Mouse (Mus musculus): ENCODE measurements around the gene Mr1. TPM values are rescaled to one million over a fixed set of nuclear protein-coding genes. Genes with fewer than 3 reads are reported as not detected.

Mr1 gene
- polyA plus RNA-seq, 1 experiment from 2014 or later, result 6.2 TPM

DNA sequence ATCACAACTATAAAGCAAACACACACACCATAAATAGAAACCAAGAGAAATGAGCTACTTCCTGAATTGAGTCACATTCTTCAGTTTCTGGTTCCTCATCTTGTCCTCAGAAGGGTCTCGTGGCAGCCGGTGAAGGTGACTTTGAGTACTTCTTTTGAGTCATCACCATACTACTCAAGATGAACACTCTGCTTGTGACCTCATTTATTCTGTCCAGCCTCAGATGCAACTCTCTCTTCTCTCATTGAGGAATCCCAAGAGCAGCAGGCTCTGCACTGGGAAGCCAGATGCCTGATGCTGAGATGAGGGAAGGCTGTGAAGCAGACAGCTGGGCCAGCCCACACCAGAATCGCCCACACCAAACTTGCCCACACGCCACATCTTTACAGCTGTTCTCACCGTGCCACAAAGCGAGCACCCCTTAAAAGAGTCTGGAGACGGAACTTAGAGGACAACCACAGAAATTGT lies 55.2 kb downstream of the Mr1 start:
- H3K27ac ChIP-seq, result peak overlapping the region; percentile 85
- 78% methylated on average over 7 of the region's 7 CpGs for WGBS
- H3K4me1 ChIP-seq, result peaks cover 52% of the 10 kb centered on the region
- H3K4me3 ChIP-seq, result no peak overlapping the region
- H3K4me2 ChIP-seq (replicated peaks), result no peak overlapping the region
- no peak overlapping the region for H3K9ac ChIP-seq
- no peak for ATAC-seq (ENCODE audit: insufficient number of reproducible peaks, insufficient read depth, low FRiP score, low TSS enrichment)
- H3K27me3 ChIP-seq, result no peaks in the 10 kb centered on the region
- no peaks in the 10 kb centered on the region for H3K36me3 ChIP-seq
- H3K9me3 ChIP-seq, result no peaks in the 10 kb centered on the region

DNA sequence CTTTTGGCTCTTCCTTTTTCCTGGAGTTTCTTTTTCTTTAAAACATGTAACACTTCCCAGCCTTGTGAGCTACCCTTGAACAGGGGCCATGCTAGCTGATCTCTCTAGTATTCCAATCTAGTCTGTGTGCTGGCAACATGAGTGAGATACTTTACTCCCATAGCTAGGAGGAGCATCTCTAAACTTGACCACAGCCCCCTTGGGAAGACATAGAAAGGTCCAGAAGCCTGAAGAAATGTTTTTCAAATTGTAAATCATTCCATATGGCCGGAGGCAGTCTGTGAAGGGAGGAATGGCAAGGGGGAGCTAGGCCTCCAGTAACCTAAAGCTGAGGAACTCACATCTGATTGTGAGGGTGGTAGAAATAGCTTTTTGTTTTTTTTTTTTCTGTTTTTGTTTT lies 55.9 kb downstream of the Mr1 start:
- H3K4me1 ChIP-seq, result peaks cover 58% of the 10 kb centered on the region
- ATAC-seq (ENCODE audit: insufficient number of reproducible peaks, insufficient read depth, low FRiP score, low TSS enrichment), result no peak

DNA sequence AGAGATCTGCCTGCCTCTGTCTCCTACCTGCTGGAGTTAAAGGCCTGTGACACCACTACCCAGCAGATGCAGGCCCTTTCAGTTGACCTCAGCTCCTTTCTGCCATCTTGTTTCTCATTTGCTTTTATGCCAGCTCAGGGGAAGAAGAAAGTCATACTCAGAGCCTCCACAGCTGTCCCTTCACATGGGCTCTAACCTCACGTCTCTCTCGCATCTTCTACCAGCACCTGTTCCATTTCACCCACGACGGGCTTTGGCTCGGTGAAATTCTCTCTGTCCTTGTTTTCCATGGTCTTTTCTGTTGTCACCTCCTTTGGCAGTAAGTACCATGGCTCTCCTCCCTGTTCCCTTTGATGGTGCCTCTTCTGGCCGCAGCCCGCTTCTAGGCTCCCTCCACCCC lies 56.3 kb downstream of the Mr1 start:
- 90% methylated on average over 7 of the region's 7 CpGs for WGBS
- Histone ChIP-seq H3K9me3 (no peaks in the 10 kb centered on the region), H3K4me2 (replicated peaks) (no peak overlapping the region), H3K9ac (no peak overlapping the region), H3K27ac (peak overlapping the region; percentile 1; the same call in 1 of the 2 replicates), H3K36me3 (no peaks in the 10 kb centered on the region), H3K4me3 (no peak overlapping the region), H3K27me3 (no peaks in the 10 kb centered on the region), H3K4me1 (peaks cover 60% of the 10 kb centered on the region)
- ATAC-seq (ENCODE audit: insufficient number of reproducible peaks, insufficient read depth, low FRiP score, low TSS enrichment), result no peak

More for the DNA sequence above, 55.9 kb downstream of the Mr1 start:
- H3K9me3 ChIP-seq, result no peaks in the 10 kb centered on the region
- no peak overlapping the region for H3K9ac ChIP-seq
- H3K27ac ChIP-seq, result peak overlapping the region; percentile 1; the same call in 1 of the 2 replicates
- no peaks in the 10 kb centered on the region for H3K36me3 ChIP-seq
- 45% methylated on average over 1 of the region's 1 CpGs for WGBS
- no peak overlapping the region for H3K4me3 ChIP-seq
- H3K4me2 ChIP-seq (replicated peaks), result no peak overlapping the region
- no peaks in the 10 kb centered on the region for H3K27me3 ChIP-seq

DNA sequence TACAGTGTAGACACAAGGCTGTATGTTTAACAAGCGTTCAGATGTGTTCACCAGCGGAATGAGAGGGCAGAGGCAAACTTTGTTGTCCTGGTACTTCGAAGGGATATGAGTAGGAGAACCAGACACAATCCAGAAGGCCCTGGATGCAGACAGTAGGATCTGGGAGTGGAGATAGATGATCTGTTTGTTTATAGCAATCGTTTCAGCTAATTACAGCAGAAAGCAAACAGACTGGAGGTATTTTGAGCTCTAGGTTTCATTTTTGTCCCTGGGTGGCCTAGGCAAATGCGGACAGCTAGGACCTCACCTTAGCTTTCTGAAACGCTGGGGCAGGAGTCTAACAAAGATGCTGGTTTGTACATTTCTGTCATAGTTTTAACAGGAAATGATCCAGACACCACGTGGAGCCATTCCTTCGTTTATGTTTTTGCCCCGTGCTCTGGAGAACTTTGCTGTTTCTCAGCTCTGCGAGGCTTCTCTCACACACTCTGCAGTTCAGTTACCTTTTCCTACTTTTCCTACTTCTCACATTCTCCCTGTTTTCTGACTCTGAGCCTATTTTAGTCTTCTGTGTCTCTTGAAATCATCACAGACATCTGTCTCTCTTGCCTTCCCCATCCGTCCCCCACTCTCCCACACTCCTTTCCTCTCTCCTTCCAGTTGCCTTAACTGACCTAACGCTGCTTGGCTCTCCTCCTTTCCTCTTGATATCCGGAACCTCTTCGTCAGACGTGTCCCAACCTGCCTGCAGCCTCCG lies 57.6 kb downstream of the Mr1 start:
- 52% methylated on average over 16 of the region's 16 CpGs for whole genome bisulfite sequencing
- H3K4me3 ChIP-seq, result no peak overlapping the region
- H3K4me1 ChIP-seq, result peaks cover 68% of the 10 kb centered on the region
- no peak overlapping the region for H3K9ac ChIP-seq
- no peaks in the 10 kb centered on the region for H3K27me3 ChIP-seq
- no peaks in the 10 kb centered on the region for H3K36me3 ChIP-seq
- no peak for ATAC-seq (ENCODE audit: insufficient number of reproducible peaks, insufficient read depth, low FRiP score, low TSS enrichment)
- peak overlapping the region; percentile 66 for H3K27ac ChIP-seq
- H3K9me3 ChIP-seq, result no peaks in the 10 kb centered on the region
- H3K4me2 ChIP-seq (replicated peaks), result no peak overlapping the region

DNA sequence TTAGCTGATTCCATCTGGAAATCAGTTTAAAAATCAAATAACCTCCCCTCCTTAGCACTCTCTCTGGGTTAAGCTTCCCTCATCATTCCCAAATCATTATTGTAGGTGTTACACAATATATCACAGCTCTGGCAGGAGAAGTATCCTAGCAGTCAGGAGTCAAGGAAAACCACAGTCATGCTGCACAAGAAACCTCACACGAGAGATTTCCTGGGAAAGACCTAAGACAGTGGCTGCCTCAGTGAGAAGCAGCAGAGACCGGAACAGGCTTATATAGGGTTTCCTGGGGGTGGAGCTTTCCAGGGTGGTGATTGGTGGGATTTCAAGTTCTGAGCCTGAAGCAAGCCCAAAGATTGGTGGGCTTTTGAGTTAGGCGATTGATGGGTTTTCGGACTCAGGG lies 58.6 kb downstream of the Mr1 start:
- Histone ChIP-seq H3K27me3 (no peaks in the 10 kb centered on the region), H3K9ac (no peak overlapping the region), H3K36me3 (no peaks in the 10 kb centered on the region), H3K9me3 (no peaks in the 10 kb centered on the region), H3K4me2 (replicated peaks) (no peak overlapping the region), H3K27ac (no peak overlapping the region), H3K4me3 (no peak overlapping the region), H3K4me1 (peaks cover 61% of the 10 kb centered on the region)
- ATAC-seq (ENCODE audit: insufficient number of reproducible peaks, insufficient read depth, low FRiP score, low TSS enrichment), result no peak
- WGBS, result 90% methylated on average over 4 of the region's 4 CpGs

DNA sequence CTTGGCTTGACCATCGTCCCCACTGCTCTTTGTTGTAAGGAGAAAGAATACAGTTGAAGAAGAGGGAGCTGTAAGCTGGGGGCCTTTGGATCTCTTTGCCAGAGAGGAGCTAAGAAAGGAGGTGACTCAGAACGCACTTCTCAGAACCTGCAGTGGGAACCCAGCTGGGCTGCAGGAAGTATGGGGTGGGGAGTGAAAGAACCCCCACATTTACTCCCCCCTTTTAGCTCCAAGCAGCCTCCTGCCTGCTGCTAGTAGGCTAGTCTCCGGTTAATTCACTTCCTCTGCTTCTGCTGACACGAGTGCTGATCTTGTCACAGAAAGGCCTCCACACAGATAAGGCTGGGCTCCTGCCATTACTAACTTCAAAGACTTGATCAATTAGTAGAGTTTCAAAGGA lies 59.7 kb downstream of the Mr1 start:
- no peaks in the 10 kb centered on the region for H3K27me3 ChIP-seq
- 7% methylated on average over 4 of the region's 4 CpGs for WGBS
- H3K36me3 ChIP-seq, result no peaks in the 10 kb centered on the region
- H3K4me3 ChIP-seq, result no peak overlapping the region
- peaks cover 61% of the 10 kb centered on the region for H3K4me1 ChIP-seq
- H3K9me3 ChIP-seq, result no peaks in the 10 kb centered on the region
- ATAC-seq (ENCODE audit: insufficient number of reproducible peaks, insufficient read depth, low FRiP score, low TSS enrichment), result no peak
- H3K27ac ChIP-seq, result 0 out of 2 replicates have a peak overlapping the region, but pooled peaks have one; percentile 18
- no peak overlapping the region for H3K4me2 ChIP-seq (replicated peaks)
- H3K9ac ChIP-seq, result no peak overlapping the region

DNA sequence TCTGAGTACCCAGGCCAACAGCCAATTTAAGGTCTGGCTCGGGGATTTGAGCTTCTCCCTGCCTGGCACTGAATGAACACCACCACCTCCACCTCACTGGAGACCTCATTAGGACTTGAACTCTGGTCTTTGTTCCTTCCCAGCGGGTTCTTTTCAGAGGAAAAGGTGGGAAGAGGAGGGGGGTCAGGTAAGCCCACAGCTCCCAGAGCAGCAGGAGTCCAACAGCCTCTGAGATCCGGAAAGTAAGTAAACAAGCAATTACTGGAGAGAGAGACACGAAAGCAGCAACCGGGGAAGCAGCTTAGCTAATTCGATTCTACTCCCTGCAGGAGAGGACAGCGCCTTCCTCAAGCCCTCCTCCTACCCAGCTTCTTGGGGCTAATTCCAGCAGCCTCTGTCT lies 60.2 kb downstream of the Mr1 start:
- H3K4me1 ChIP-seq, result peaks cover 58% of the 10 kb centered on the region
- H3K4me3 ChIP-seq, result no peak overlapping the region
- H3K4me2 ChIP-seq (replicated peaks), result no peak overlapping the region
- no peaks in the 10 kb centered on the region for H3K9me3 ChIP-seq
- H3K9ac ChIP-seq, result no peak overlapping the region
- no peaks in the 10 kb centered on the region for H3K27me3 ChIP-seq
- 0 out of 2 replicates have a peak overlapping the region, but pooled peaks have one; percentile 18 for H3K27ac ChIP-seq
- no peaks in the 10 kb centered on the region for H3K36me3 ChIP-seq
- no peak for ATAC-seq (ENCODE audit: insufficient number of reproducible peaks, insufficient read depth, low FRiP score, low TSS enrichment)
- 7% methylated on average over 7 of the region's 7 CpGs for WGBS

DNA sequence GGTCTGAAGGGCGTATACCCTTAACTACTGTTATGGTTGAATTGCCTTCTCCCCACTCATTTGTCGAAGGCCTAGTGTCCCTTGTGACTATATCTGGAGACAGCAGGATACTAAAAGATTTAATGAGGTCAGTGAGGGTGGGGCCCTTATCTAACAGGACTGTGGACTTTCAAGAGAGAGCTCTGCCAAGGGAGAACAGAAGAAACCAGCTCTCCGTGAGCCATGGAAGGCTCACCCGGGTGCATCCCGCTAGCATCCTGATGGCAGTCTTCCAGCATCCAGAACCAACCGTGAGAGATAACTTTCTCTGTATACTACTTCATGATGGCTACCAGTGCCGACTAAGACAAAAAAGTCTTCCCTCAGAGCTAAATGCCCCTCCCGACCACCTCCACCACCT lies 61.8 kb downstream of the Mr1 start:
- H3K4me3 ChIP-seq, result no peak overlapping the region
- no peak overlapping the region for H3K4me2 ChIP-seq (replicated peaks)
- H3K27ac ChIP-seq, result no peak overlapping the region
- H3K4me1 ChIP-seq, result peaks cover 53% of the 10 kb centered on the region
- 57% methylated on average over 8 of the region's 8 CpGs for WGBS
- no peaks in the 10 kb centered on the region for H3K27me3 ChIP-seq
- no peaks in the 10 kb centered on the region for H3K9me3 ChIP-seq
- no peak overlapping the region for H3K9ac ChIP-seq
- H3K36me3 ChIP-seq, result no peaks in the 10 kb centered on the region
- ATAC-seq (ENCODE audit: insufficient number of reproducible peaks, insufficient read depth, low FRiP score, low TSS enrichment), result no peak

DNA sequence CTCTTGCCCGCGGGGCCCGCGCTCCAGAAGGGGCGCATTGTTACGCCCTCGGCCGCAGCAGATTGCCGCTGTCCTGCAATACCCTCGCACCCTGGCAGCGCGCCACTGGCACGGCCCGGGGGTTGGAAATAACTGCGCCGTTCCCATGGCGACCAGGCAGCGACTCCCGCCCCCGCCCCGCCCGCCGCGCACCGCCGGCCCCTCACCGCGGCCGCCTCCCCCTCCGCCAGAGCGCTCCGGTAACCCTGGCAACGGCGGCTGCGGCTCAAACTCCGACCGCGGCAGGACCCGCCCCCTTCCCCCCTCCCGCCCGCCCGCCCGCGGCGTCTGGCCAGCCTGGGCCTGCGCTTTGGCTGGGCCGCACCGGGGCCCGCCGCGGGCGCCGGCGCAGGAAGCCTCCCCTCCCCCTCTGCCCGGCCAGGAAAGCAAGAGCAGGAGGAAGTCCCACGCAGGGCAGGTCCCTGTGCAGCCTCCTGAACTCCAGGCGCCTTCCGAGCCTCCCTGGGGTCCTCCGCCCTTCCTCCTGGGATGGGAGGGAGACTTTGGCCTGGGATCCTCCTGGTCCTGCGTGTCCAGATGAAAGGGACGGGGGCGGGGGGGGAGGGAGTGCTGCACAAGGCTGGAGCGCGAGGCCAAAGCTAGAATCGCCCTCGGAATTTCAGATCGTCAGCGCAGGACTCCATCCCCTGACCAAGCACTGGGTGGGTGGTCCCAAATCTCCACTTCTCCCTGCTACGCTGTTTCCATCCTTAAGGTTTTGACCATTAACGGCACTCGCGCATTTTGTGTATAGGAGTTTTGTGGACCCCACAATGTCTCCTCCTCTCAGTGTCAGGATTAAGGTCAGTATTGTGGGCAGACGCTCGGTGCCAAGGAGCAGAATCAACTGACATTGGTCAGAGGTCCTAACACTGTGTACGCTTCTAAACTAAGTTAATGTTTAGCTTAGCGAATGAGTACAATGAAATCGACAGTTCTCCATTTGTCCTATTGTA lies 63.0 kb downstream of the Mr1 start:
- peaks cover 43% of the 10 kb centered on the region for H3K4me1 ChIP-seq
- H3K36me3 ChIP-seq, result no peaks in the 10 kb centered on the region
- H3K9me3 ChIP-seq, result no peaks in the 10 kb centered on the region
- peak overlapping the region; percentile 64 for H3K9ac ChIP-seq
- H3K4me3 ChIP-seq, result peak overlapping the region; percentile 42
- ATAC-seq (ENCODE audit: insufficient number of reproducible peaks, insufficient read depth, low FRiP score, low TSS enrichment), result peak; percentile 92
- peak overlapping the region; percentile 99 for H3K27ac ChIP-seq
- WGBS, result 2% methylated on average over 41 of the region's 77 CpGs
- H3K4me2 ChIP-seq (replicated peaks), result peak overlapping the region; percentile 72
- no peaks in the 10 kb centered on the region for H3K27me3 ChIP-seq

DNA sequence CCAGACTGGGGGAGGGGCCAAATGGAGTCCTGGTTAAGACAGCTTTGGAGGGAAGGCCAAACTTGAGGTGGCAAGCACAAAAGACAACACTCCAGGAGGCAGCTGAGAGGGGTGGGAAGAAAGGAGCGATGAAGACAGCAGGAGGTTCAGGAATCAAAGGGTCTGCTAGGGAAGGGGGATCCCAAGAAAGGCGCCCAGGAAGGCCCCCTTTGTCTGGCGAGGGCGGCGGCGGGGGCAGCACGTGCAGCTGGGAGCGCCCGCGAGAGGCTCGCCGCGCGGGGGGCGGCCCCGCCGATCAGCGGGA lies 63.7 kb downstream of the Mr1 start:
- WGBS, result under 1% methylated on average over 16 of the region's 18 CpGs
- H3K4me3 ChIP-seq, result peak overlapping the region; percentile 42
- H3K9me3 ChIP-seq, result no peaks in the 10 kb centered on the region
- H3K36me3 ChIP-seq, result no peaks in the 10 kb centered on the region
- H3K9ac ChIP-seq, result peak overlapping the region; percentile 64
- no peak; the same call in 1 of the 2 replicates for ATAC-seq (ENCODE audit: insufficient number of reproducible peaks, insufficient read depth, low FRiP score, low TSS enrichment)
- H3K4me2 ChIP-seq (replicated peaks), result peak overlapping the region; percentile 72
- peaks cover 43% of the 10 kb centered on the region for H3K4me1 ChIP-seq
- no peaks in the 10 kb centered on the region for H3K27me3 ChIP-seq
- H3K27ac ChIP-seq, result peak overlapping the region; percentile 99

DNA sequence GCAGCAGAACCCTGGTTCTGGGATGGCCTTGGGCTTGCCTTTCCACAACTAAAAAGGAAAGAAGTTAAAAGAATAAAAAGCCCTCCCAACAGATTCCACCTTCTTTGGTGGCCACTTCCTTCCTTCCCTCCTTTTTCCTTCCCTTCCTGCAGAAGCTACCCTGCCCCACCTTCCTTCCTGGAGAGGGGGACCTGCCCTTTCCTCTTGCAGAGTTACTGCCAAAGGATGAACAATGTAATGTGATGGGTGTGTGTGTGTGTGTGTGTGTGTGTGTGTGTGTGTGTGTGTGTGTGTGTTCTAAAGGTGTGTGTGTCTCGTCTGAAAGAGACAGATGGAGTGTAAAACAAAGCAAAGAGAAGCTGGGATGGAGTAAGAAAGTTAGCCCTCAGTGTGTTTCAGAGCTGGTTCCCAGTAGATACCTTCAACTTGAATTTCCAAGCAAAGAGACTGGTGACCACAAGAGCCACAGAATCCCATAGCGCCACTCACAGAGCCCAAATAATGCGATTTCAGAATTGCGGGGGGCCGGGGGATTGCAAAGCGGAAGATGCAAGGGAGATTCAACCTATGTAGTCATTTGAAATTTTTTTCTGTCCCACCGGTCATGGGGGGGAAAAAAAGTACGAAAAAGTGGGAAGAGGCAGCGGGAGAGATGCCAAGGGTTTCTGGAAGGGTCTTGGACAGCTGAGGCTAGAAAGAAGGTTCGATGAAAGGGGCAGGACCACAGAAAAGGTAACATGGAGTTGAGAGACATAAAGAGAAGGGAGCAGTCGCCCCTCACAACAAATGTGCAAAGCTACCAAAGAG lies 64.3 kb downstream of the Mr1 start:
- H3K9ac ChIP-seq, result peak overlapping the region; percentile 64
- peak overlapping the region; percentile 72 for H3K4me2 ChIP-seq (replicated peaks)
- WGBS, result 6% methylated on average over 11 of the region's 11 CpGs
- H3K4me3 ChIP-seq, result peak overlapping the region; percentile 42
- ATAC-seq (ENCODE audit: insufficient number of reproducible peaks, insufficient read depth, low FRiP score, low TSS enrichment), result no peak
- no peaks in the 10 kb centered on the region for H3K9me3 ChIP-seq
- H3K4me1 ChIP-seq, result peaks cover 47% of the 10 kb centered on the region
- H3K27ac ChIP-seq, result peak overlapping the region; percentile 99
- H3K27me3 ChIP-seq, result no peaks in the 10 kb centered on the region
- H3K36me3 ChIP-seq, result no peaks in the 10 kb centered on the region

Data from embryonic facial prominence, embryonic 12.5 days (tissue).